Mouse (Mus musculus): ENCODE results near the gene Arhgef17. TPM values are rescaled to one million over a fixed set of nuclear protein-coding genes. Genes with fewer than 3 reads are reported as not detected.

Gene Arhgef17
- polyA plus RNA-seq, 1 experiment from 2014 or later: 14.4 TPM

DNA sequence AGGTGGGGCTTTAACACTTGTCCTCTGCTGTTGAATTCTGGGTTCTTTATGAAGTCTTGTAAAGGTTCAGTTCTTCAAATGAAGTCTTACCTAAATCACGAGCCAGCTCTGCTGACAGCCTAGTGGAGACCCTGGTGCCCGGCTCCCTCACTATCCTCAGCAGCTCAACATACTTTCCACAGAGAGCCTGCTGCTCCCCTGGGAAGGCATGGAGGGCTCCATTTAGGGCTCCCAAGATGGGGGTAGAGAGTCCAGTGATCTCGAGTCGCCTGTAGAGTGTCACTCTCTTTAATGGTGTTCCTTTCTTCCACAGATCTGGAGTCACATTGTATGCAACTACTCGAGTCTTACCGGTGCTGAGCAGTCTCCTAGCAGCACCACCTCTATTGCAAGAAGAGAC is 96.2 kb downstream of the Arhgef17 start:
- Histone ChIP-seq H3K4me3 (no peak overlapping the region), H3K4me2 (no peak overlapping the region), H3K27me3 (replicated peaks) (no peaks in the 10 kb centered on the region), H3K9ac (no peak overlapping the region), H3K36me3 (replicated peaks) (peaks cover 17% of the 10 kb centered on the region; the same call in 1 of the 2 replicates), H3K9me3 (no peaks in the 10 kb centered on the region), H3K27ac (no peak overlapping the region), H3K4me1 (no peaks in the 10 kb centered on the region)
- ATAC-seq (replicated peaks): no peak
- WGBS: 90% methylated on average over 6 of the region's 6 CpGs

DNA sequence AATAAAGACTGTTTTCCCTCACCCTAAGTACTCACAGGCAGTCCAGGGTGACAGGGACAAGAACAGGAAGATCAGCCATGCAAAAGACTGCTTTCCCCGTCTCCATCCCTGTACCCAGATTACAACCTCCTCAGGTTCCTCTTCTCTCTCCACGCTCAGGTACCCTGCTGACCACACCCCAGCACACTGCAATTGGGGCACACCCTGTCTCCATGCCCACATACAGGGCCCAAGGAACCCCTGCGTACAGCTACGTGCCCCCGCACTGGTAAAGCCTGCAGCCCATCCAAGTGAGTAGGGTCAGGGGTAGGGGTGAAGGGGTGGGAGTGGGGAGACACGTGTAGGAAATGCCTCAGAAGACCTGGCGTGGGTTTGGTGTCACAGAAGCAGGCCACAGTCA is 96.7 kb downstream of the Arhgef17 start:
- Histone ChIP-seq H3K9me3 (no peaks in the 10 kb centered on the region), H3K27me3 (replicated peaks) (no peaks in the 10 kb centered on the region), H3K4me1 (no peaks in the 10 kb centered on the region), H3K4me2 (no peak overlapping the region), H3K4me3 (no peak overlapping the region), H3K27ac (no peak overlapping the region), H3K9ac (no peak overlapping the region), H3K36me3 (replicated peaks) (peaks cover 17% of the 10 kb centered on the region; the same call in 1 of the 2 replicates)
- ATAC-seq (replicated peaks): no peak
- WGBS: 97% methylated on average over 7 of the region's 7 CpGs

DNA sequence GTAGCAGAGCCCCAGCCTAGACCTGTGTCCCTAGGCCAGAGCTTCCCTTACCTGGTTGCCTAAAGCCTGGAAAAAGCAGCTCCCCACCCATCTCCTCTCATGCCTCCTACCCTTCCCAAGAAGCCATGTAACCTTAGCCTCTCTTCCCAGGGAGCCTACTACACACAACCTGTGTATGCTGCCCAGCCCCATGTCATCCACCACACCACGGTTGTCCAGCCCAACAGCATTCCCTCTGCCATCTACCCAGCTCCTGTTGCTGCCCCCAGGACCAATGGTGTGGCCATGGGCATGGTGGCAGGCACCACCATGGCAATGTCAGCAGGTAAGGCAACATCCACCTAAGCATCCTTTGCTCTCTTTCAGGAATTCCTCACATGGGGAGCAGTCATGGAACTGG is 98.0 kb downstream of the Arhgef17 start:
- peaks cover 17% of the 10 kb centered on the region; the same call in 1 of the 2 replicates for H3K36me3 ChIP-seq (replicated peaks)

DNA sequence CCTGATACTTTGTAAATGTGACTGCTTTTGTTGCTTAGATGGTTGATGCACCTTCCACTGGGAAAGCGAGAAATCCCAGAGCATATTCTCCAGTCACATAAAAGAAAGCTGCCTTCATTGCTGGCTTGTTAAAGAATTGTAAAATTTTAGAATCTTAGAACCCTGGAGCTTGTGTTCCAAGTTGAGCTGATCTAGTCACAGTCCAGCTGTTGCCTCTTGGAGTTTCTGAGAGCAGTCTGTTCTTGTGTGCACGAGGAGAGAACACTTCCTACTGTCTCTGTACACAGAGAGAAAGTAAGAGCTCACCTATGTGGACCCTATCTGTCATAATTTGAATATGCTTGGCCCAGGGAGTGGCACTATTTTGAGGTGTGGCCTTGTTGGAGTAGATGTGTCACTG is 103.4 kb downstream of the Arhgef17 start:
- 0 out of 2 replicates have a peak, but pooled peaks cover 7% of the 10 kb centered on the region for H3K36me3 ChIP-seq (replicated peaks)
- H3K9me3 ChIP-seq: no peaks in the 10 kb centered on the region
- ATAC-seq (replicated peaks): no peak
- H3K27me3 ChIP-seq (replicated peaks): no peaks in the 10 kb centered on the region
- no peak overlapping the region for H3K27ac ChIP-seq
- H3K9ac ChIP-seq: no peak overlapping the region
- no peaks in the 10 kb centered on the region for H3K4me1 ChIP-seq
- no peak overlapping the region for H3K4me2 ChIP-seq
- no peak overlapping the region for H3K4me3 ChIP-seq
- 90% methylated on average over 2 of the region's 2 CpGs for WGBS

More for the DNA sequence above, 98.0 kb downstream of the Arhgef17 start:
- H3K27ac ChIP-seq: no peak overlapping the region
- H3K27me3 ChIP-seq (replicated peaks): no peaks in the 10 kb centered on the region
- no peaks in the 10 kb centered on the region for H3K9me3 ChIP-seq
- H3K4me1 ChIP-seq: no peaks in the 10 kb centered on the region
- WGBS: 82% methylated on average over 1 of the region's 1 CpGs
- H3K4me3 ChIP-seq: no peak overlapping the region
- no peak overlapping the region for H3K4me2 ChIP-seq
- no peak overlapping the region for H3K9ac ChIP-seq
- ATAC-seq (replicated peaks): no peak

DNA sequence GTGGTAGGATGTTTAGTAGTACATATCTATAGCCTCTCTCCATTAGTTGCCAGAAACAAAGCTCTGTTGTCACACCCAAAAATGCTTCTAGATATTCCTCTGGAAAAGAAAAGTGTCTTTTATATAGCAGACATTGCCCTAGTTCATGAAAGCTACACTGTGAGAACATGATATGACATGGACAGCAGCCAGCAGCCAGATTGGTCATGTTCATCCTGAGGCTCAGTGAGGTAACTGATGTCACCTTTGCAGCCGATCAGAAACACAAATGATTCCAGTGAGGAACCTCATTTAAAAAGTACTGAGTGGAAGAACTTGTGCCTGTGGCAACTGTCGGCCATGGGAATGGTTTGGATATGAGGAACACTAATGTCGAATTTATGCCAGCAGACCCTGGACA is 107.2 kb downstream of the Arhgef17 start:
- Histone ChIP-seq H3K36me3 (replicated peaks) (no peaks in the 10 kb centered on the region), H3K27me3 (replicated peaks) (no peaks in the 10 kb centered on the region), H3K27ac (no peak overlapping the region), H3K4me2 (no peak overlapping the region), H3K9me3 (no peaks in the 10 kb centered on the region), H3K9ac (no peak overlapping the region), H3K4me3 (no peak overlapping the region), H3K4me1 (no peaks in the 10 kb centered on the region)
- ATAC-seq (replicated peaks): no peak
- WGBS: 93% methylated on average over 3 of the region's 3 CpGs

Small RNA genes lying within 50 kb of the gene (microRNA-seq; reads per million reads assigned to microRNA genes)
- 44.7 reads per million, percentile 44 among the genes with 10 or more reads in this experiment for gene Mir3102

Other genes starting within 250 kb of the Arhgef17 start
- gene Fam168a, start 225.5 kb downstream of the Arhgef17 start, polyA plus RNA-seq (2015; fragmentation: Nextera tagmentation; extraction: Ambion mirVana): 112 and 126 TPM in 2 replicates
- 4.7 and 5.9 TPM in 2 replicates for gene Relt, start 68.7 kb downstream of the Arhgef17 start, polyA plus RNA-seq (2015; fragmentation: Nextera tagmentation; extraction: Ambion mirVana)
- gene P2ry6, start 42.5 kb upstream of the Arhgef17 start, polyA plus RNA-seq (2015; fragmentation: Nextera tagmentation; extraction: Ambion mirVana): 3.2 and 3.6 TPM in 2 replicates
- 0.13 and 0.17 TPM in 2 replicates for gene P2ry2, start 80.8 kb upstream of the Arhgef17 start, polyA plus RNA-seq (2015; fragmentation: Nextera tagmentation; extraction: Ambion mirVana)
- gene Fchsd2, start 160.8 kb upstream of the Arhgef17 start, polyA plus RNA-seq (2015; fragmentation: Nextera tagmentation; extraction: Ambion mirVana): 41.7 and 46.2 TPM in 2 replicates